Mouse (Mus musculus) cerebellum, adult 2 months (tissue): ENCODE measurements around the gene S1pr4.

Source experiments
- CTCF ChIP-seq: fragments of 200-500 bp; IDR thresholded peaks from 2 replicates; pipeline ENCODE4 v1.5.1; 2011; ENCODE audit warnings: low read depth, mild to moderate bottlenecking, control low read depth, low read length, moderate library complexity, borderline replicate concordance; ENCODE audit not compliant: insufficient read depth
- POLR2A ChIP-seq: fragments of 200-500 bp; IDR thresholded peaks from 2 replicates; pipeline ENCODE4 v1.6.1; 2011; ENCODE audit warnings: low read length, control low read depth, borderline replicate concordance; ENCODE audit not compliant: insufficient read depth

GRCm38 (mm10) chr10:81459399-81459798 lies 40.5 kb downstream of the S1pr4 start:
- no peak for TF ChIP-seq POLR2A
- TF ChIP-seq CTCF = no peak
